Mouse (Mus musculus) right cerebral cortex, postnatal 25 days (tissue): ENCODE data around the gene Kars.

Experiments used
- DNase-seq: peaks from one replicate; pipeline ENCODE4 v3.0.0; 2022

Kars gene

GRCm38 (mm10) chr8:111978147-111978546 lies 33.0 kb downstream of the Kars start:
- no peak for DNase-seq

- no peak for DNase-seq
Observed at GRCm38 (mm10) chr8:111976326-111976725, 34.8 kb downstream of the Kars start.

GRCm38 (mm10) chr8:111975706-111976105 lies 35.4 kb downstream of the Kars start:
- no peak for DNase-seq

GRCm38 (mm10) chr8:111974138-111974537 lies 37.0 kb downstream of the Kars start:
- no peak for DNase-seq

GRCm38 (mm10) chr8:111968991-111969390 lies 42.1 kb downstream of the Kars start:
- DNase-seq = no peak

GRCm38 (mm10) chr8:111968541-111968940 lies 42.6 kb downstream of the Kars start:
- no peak for DNase-seq

GRCm38 (mm10) chr8:111967246-111967870 lies 43.8 kb downstream of the Kars start:
- DNase-seq = no peak

- DNase-seq = no peak
Observed at GRCm38 (mm10) chr8:111964849-111965561, 46.1 kb downstream of the Kars start.

- no peak for DNase-seq
Observed at GRCm38 (mm10) chr8:111964351-111964750, 46.8 kb downstream of the Kars start.

- DNase-seq = no peak
Observed at GRCm38 (mm10) chr8:111963546-111963945, 47.6 kb downstream of the Kars start.

- no peak for DNase-seq
Observed at GRCm38 (mm10) chr8:111963091-111963490, 48.0 kb downstream of the Kars start.

- DNase-seq = no peak
Observed at GRCm38 (mm10) chr8:111962589-111962988, 48.5 kb downstream of the Kars start.

GRCm38 (mm10) chr8:111961330-111961729 lies 49.8 kb downstream of the Kars start:
- DNase-seq = no peak

GRCm38 (mm10) chr8:111960591-111961321 lies 50.4 kb downstream of the Kars start:
- no peak for DNase-seq

- DNase-seq = no peak
Observed at GRCm38 (mm10) chr8:111957231-111957630, 53.9 kb downstream of the Kars start.

- DNase-seq = no peak
Observed at GRCm38 (mm10) chr8:111955879-111956278, 55.2 kb downstream of the Kars start.

GRCm38 (mm10) chr8:111954844-111955594 lies 56.1 kb downstream of the Kars start:
- no peak for DNase-seq

- no peak for DNase-seq
Observed at GRCm38 (mm10) chr8:111951936-111952335, 59.2 kb downstream of the Kars start.

- DNase-seq = peak; percentile 64
Observed at GRCm38 (mm10) chr8:111951317-111951716, 59.8 kb downstream of the Kars start.

- DNase-seq = no peak
Observed at GRCm38 (mm10) chr8:111950846-111951245, 60.3 kb downstream of the Kars start.

- DNase-seq = no peak
Observed at GRCm38 (mm10) chr8:111947954-111948353, 63.2 kb downstream of the Kars start.

- no peak for DNase-seq
Observed at GRCm38 (mm10) chr8:111947144-111947543, 64.0 kb downstream of the Kars start.

GRCm38 (mm10) chr8:111943544-111943943 lies 67.6 kb downstream of the Kars start:
- no peak for DNase-seq
